Mouse (Mus musculus) E14TG2a.4 (cell line): ENCODE measurements around the gene Trex1.

ENCODE experiments used
- H3K27me3 ChIP-seq: 2 replicates; pipeline ENCODE4 v1.6.1; 2014; ENCODE audit warnings: low read length, control low read depth; ENCODE audit not compliant: insufficient read depth
- H3K36me3 ChIP-seq: 2 replicates; pipeline ENCODE4 v1.6.1; 2014; ENCODE audit warnings: low read length, control low read depth; ENCODE audit not compliant: insufficient read depth
- H3K4me1 ChIP-seq: replicated peaks from 2 replicates; pipeline ENCODE4 v1.6.1; 2014; ENCODE audit warnings: low read depth, low read length, control low read depth
- H3K4me3 ChIP-seq: replicated peaks from 2 replicates; pipeline ENCODE4 v1.5.1; 2014; ENCODE audit warnings: mild to moderate bottlenecking, low read length
- H3K9me3 ChIP-seq: 2 replicates; pipeline ENCODE4 v1.6.1; 2014; ENCODE audit warnings: low read length, control low read depth
- CTCF ChIP-seq: conservative IDR thresholded peaks from 2 replicates; pipeline ENCODE4 v1.5.1; 2014; ENCODE audit warnings: low read length
- NANOG ChIP-seq: IDR thresholded peaks from 2 replicates; pipeline ENCODE4 v1.6.1; 2014; ENCODE audit warnings: borderline replicate concordance, low read length, mixed read lengths
- POU5F1 ChIP-seq: IDR thresholded peaks from 2 replicates; pipeline ENCODE4 v1.6.1; 2014; ENCODE audit warnings: low read length, borderline replicate concordance

Gene Trex1

DNA sequence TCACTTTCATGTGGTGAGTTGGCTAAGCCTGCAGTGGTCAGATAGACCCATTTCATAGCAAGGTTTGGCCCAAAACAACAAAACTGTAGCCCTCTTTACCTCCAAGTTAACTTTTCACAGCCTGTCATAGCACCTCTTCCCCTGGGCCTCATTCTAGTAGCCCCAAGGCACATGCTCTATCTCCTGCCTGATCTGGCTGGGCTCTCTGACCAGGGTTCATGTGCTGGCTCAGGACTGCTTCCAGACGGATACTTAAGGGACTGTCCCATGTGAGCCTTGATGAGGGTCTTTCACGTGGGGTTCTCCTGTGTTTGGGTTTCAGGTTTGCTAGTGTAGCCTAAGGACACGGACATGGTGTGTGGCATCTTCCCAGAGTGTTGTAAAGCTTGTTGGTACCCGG, 19.9 kb downstream of the Trex1 start:
- no peak for TF ChIP-seq POU5F1
- TF ChIP-seq CTCF = no peak
- Histone ChIP-seq H3K36me3 (peaks cover 9% of the 10 kb centered on the region; the same call in 1 of the 2 replicates), H3K9me3 (no peaks in the 10 kb centered on the region), H3K4me1 (peaks cover 36% of the 10 kb centered on the region), H3K4me3 (peak overlapping the region; percentile 86), H3K27me3 (no peaks in the 10 kb centered on the region)

DNA sequence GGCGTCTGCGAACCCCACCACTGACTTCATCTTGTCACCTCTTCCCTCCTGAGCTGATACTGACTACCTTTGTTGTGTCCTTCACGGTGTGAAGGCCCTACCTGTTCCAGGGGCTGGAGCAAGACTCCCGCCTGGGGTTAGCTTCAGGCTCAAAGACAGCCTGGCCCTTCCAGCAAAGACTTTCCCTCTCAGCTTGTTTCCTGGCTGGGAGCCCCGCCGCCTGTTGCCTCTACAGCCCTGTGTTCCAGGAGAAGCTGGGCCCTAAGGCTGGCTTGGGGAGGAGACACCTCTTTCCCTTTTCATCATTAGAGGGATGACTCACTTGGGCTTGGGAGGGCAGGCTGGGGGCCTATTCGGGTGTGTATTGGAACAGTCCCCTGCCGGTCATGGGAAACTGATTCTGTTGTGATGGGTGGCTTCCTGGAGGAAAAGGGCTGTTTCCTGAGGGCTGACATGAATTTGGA, 20.6 kb downstream of the Trex1 start:
- peaks cover 9% of the 10 kb centered on the region; the same call in 1 of the 2 replicates for H3K36me3 ChIP-seq
- peaks cover 36% of the 10 kb centered on the region for H3K4me1 ChIP-seq
- H3K9me3 ChIP-seq = no peaks in the 10 kb centered on the region
- TF ChIP-seq CTCF (no peak), NANOG (no peak)
- peak overlapping the region; percentile 86 for H3K4me3 ChIP-seq
- no peaks in the 10 kb centered on the region for H3K27me3 ChIP-seq

DNA sequence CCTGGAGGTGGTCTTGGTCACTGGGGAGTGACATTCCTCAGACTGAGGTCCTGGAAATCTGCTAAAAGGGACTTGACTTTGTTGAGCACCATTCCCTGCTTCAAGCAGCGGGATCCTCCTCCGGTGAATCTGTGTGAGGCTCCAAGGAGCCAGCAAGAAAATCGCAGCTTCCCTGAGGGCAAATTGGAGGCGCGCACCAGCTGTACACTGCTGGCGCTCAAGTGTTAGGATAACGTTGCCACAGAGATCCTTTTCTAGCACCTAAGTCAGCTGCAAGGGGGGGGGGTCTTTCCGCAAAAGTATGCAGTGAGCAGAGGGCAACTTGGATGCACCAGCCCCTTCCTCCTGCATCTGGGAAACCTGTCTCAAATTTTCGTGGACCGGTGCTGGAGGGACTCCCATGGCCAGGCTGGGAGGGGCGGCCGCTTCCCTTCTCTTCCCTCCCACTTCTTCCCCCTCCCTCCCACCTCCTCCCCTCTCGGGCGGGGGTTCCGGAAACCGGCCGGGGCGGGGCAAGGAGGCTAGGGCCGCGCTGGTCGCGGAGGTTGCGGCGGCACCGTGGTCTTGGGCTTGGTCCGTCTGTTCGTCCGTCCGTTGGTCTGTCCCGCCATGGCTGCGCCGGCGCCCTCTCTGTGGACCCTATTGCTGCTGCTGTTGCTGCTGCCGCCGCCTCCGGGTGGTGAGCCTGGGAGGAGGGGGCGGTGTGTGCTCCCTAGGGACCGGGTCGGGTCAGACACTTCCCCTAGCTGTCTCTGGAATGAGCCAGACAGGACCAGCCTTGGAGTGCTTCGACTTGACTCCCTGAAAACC, 21.2 kb downstream of the Trex1 start, which contains the start of gene Shisa5:
Shisa5 (plus strand) TSS at position 480 of the 810 bp plus-strand sequence.
- Histone ChIP-seq H3K36me3 (peaks cover 9% of the 10 kb centered on the region; the same call in 1 of the 2 replicates), H3K4me1 (peaks cover 39% of the 10 kb centered on the region), H3K4me3 (peak within 1 kb of the TSS; percentile 86), H3K27me3 (no peaks in the 10 kb centered on the region), H3K9me3 (no peaks in the 10 kb centered on the region)
- no peak for TF ChIP-seq POU5F1
- TF ChIP-seq NANOG = no peak
- no peak for TF ChIP-seq CTCF

DNA sequence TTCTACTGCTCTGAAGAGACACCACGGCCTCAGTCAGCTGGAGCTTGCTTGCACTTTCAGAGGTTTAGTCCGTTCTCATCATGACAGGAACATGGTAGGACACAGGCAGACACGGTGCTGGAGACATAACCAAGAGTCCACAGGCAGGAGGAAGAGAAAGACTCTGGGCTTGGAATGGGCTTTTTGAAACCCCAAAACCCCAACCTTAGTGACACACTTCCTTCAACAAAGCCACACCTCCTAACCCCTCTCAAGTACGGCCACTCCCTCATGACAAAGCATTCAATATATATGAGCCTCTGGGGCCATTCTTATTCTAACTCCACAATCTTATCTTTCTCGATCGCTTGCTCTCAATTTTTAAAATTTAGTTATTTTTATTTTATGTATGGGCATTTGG, 27.1 kb downstream of the Trex1 start:
- Histone ChIP-seq H3K27me3 (no peaks in the 10 kb centered on the region), H3K4me3 (no peak overlapping the region)
- no peak for TF ChIP-seq POU5F1
- no peak for TF ChIP-seq CTCF
- TF ChIP-seq NANOG = no peak

DNA sequence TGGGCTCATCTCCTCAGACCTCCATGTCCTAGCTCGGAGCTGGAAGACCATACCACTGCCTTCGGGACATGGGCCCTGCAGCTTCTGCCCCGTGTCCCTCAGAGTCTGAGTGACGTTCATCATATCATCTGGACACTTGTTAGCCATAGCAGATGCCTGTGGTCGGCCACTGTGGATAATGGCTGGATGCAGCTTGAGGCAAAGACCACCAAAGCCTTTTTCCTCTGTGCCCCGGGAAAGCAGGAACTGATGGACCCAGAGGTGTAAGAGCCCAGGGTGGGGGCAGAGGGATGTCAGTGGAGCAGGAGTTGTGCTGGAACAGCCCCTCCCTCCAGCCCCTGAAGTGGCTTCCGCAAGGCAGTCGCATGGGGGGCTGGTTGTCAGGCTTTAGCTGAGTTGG, 27.8 kb downstream of the Trex1 start:
- H3K4me1 ChIP-seq = peaks cover 37% of the 10 kb centered on the region
- TF ChIP-seq NANOG (no peak), POU5F1 (no peak), CTCF (no peak)
- H3K9me3 ChIP-seq = no peaks in the 10 kb centered on the region
- peaks cover 6% of the 10 kb centered on the region; the same call in 1 of the 2 replicates for H3K36me3 ChIP-seq
- no peak overlapping the region for H3K4me3 ChIP-seq
- no peaks in the 10 kb centered on the region for H3K27me3 ChIP-seq

More for the DNA sequence above, 27.1 kb downstream of the Trex1 start:
- peaks cover 37% of the 10 kb centered on the region for H3K4me1 ChIP-seq
- peaks cover 6% of the 10 kb centered on the region; the same call in 1 of the 2 replicates for H3K36me3 ChIP-seq
- H3K9me3 ChIP-seq = no peaks in the 10 kb centered on the region

DNA sequence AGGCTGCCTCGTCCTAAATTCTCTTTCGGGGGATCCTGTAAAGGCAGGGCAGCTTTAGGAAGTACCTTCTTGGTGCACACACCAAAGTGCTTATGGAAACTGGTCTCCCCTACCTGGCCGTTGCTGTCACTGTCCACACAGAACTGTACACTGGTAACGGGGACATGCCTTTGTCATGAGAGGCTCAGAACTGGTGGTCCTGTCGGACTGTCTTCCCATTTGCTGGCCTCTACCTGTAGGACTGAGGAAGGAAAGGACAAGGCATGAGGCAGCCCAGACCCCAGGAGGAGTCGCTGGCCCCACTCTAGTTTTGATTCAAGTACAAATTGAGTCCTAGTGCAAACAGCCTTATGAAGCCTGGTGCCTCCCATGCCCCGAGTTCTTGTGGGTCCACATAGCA, 28.5 kb downstream of the Trex1 start:
- TF ChIP-seq NANOG = no peak
- TF ChIP-seq POU5F1 = no peak
- no peak for TF ChIP-seq CTCF
- Histone ChIP-seq H3K27me3 (no peaks in the 10 kb centered on the region), H3K9me3 (no peaks in the 10 kb centered on the region), H3K4me1 (peaks cover 37% of the 10 kb centered on the region), H3K36me3 (peaks cover 6% of the 10 kb centered on the region; the same call in 1 of the 2 replicates), H3K4me3 (no peak overlapping the region)

DNA sequence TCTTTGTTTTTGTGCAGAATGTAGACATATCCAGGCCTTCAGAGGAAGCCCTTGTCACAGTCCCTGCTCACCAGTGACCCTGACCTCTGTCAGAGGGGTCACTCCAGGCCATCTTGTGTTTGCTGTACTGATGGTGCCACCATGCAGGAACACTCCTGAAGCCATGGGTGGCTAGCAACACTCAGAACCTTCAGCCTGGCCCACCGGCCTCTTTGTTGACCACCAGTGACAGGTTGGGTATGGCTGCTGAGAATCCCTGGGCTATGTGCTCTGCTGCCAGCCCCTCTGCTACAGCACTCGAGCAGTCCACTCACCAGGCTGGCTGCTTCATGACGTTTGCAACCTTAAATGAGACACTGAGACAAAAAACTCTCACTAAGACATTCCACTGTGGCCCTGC, 29.2 kb downstream of the Trex1 start:
- peaks cover 43% of the 10 kb centered on the region for H3K4me1 ChIP-seq
- no peak overlapping the region for H3K4me3 ChIP-seq
- no peaks in the 10 kb centered on the region for H3K27me3 ChIP-seq
- H3K9me3 ChIP-seq = no peaks in the 10 kb centered on the region
- no peak for TF ChIP-seq POU5F1
- TF ChIP-seq CTCF = no peak
- no peak for TF ChIP-seq NANOG
- peaks cover 6% of the 10 kb centered on the region; the same call in 1 of the 2 replicates for H3K36me3 ChIP-seq

DNA sequence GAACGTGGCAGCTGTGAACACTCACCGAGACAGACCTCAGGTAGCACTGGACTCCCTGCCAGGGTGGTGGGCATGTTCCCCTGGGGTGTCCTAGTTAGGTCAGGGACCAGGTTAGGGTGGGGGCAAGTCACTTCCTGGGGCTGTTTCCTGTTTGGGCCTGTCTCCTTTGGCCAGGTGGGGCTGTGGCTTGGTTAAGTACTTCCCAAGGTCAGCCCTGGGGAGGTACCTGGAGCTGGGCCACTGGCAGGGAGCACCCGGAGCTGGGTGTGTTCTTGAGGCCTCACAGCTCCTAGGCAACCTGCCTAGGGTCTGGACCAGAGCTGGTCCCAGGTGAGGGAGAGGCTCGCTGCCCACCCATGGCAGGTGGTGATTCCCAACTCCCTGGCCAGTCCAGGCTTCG, 30.6 kb downstream of the Trex1 start:
- TF ChIP-seq CTCF (no peak), NANOG (no peak), POU5F1 (no peak)
- Histone ChIP-seq H3K27me3 (no peaks in the 10 kb centered on the region), H3K36me3 (peaks cover 6% of the 10 kb centered on the region; the same call in 1 of the 2 replicates), H3K4me3 (no peak overlapping the region), H3K4me1 (peaks cover 50% of the 10 kb centered on the region), H3K9me3 (no peaks in the 10 kb centered on the region)

DNA sequence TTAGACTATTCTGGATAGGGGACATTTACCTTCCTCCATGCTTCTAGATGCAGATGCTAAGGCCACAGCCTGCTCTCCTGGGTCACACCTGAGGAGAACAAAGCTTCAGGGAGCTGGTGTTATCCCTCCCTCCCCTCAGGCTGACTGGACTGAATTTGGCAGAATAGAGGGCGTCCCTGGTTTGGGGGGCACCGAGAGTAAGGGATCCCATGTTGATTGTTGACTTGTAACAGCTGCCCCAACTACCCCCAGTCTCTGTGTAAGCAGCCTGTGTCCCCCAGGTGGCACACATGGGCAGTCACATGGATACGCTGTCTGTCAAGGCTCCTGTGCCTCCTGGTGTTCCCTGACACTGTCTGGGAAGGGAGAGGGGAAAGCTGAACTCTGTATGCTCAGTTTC, 31.1 kb downstream of the Trex1 start:
- Histone ChIP-seq H3K4me3 (no peak overlapping the region), H3K9me3 (no peaks in the 10 kb centered on the region)
- TF ChIP-seq CTCF = no peak

More for the DNA sequence above, 31.1 kb downstream of the Trex1 start:
- Histone ChIP-seq H3K27me3 (no peaks in the 10 kb centered on the region), H3K4me1 (peaks cover 48% of the 10 kb centered on the region), H3K36me3 (peaks cover 6% of the 10 kb centered on the region; the same call in 1 of the 2 replicates)
